Mouse (Mus musculus): ENCODE results near the gene Rusc1.

DNA sequence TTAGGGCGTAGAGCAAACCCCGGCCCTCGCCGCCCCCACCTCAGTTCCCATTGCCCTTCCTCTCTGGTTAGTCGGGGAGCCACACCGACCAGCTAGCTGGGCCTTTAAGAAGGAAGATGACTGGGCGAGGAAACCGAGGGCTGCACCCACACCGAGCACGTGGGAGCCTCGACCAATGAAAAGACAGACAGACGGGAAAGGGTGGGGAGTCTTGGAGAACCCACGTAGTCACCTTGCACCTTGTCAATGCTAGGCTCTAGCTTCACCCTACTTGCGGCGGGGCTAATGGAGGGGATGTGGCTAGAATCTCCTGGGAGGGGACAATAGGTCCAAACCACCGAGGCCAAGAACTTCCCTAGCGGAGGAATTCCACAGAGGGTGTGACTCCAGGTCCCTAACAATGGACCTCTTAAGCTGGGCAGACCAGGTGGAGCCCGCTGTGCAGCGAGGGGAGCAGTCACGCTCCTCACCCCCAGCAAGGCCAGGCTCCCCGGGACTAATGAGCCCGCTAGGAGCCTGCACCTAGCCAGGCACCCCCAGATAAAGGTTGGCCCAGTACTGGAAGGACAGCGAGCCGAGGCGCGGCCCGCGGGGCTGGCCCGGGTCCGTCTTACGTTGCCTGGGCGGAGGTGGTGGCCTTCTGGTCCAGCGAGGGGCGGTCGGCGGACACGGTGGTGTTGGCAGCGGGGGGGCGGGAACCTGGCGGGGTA is 3.1 kb downstream of the Rusc1 start:
- TF ChIP-seq CTCF (IDR thresholded peaks at IDR 0.05; ENCODE audit: low read depth) (no peak), EP300 (optimal IDR thresholded peaks at IDR 0.05) (no peak)

All from stomach, postnatal 0 days (tissue).